ENCODE assay signal across 11 mouse cellular contexts in genomic region chr1:119305315-119305976, GRCm38 (mm10).
DNase-seq lines count a peak whose midpoint lies in the region; ATAC-seq and TF ChIP-seq lines count a peak whose summit lies in the region.
"Had no signal": no experiment of that assay in that cellular context is flagged by ENCODE, and none has a peak within 500 bp of the region (broad histone marks: within the 10 kb centered on the region; RNA-seq: fewer than 3 reads in every experiment).

No protein-coding gene starts in this region.

- ATAC-seq in intestine, embryonic 15.5 days: peak; percentile 76
- ATAC-seq in midbrain, embryonic 14.5 days (ENCODE audit: low FRiP score, low TSS enrichment): peak; percentile 66
- ATAC-seq: Patski had no signal

- in situ Hi-C loops in ES-E14 (cut with MboI; ENCODE audit: low sequenced_read_pairs in 2 of 2, unreplicated experiment in 2 of 2): no loop called here

- H3K27ac ChIP-seq in ES-E14 (ENCODE audit: insufficient read depth, low read depth, low read length, poor library complexity, severe bottlenecking): peak overlapping the region; percentile 85
- no peak overlapping the region for H3K27ac ChIP-seq in intestine, embryonic 15.5 days
- H3K27ac ChIP-seq in midbrain, embryonic 14.5 days (replicated peaks; ENCODE audit: low read depth, low read length): no peak overlapping the region; the same call in 1 of the 2 replicates
- H3K27ac ChIP-seq: kidney, postnatal 0 days had no signal

- peak overlapping the region; percentile 4; the same call in 1 of the 2 replicates for H3K9ac ChIP-seq in ES-E14 (ENCODE audit: insufficient read depth, low read depth, low read length, poor library complexity, severe bottlenecking)
- no peak overlapping the region for H3K9ac ChIP-seq in intestine, embryonic 15.5 days
- no peak overlapping the region for H3K9ac ChIP-seq in midbrain, embryonic 14.5 days (replicated peaks; ENCODE audit: low read length)

- intact Hi-C loops in gastrocnemius, postnatal 36 days (cut with DNase I): no loop called here

- H3K4me1 ChIP-seq in ES-E14 (ENCODE audit: control insufficient read depth in 2 of 2, insufficient read depth in 2 of 2, low read length in 2 of 2, poor library complexity in 1 of 2): peaks cover 19 to 29% of the 10 kb centered on the region in 2 experiments
- peaks cover 3% of the 10 kb centered on the region; the same call in 1 of the 2 replicates for H3K4me1 ChIP-seq in intestine, embryonic 15.5 days (replicated peaks)
- peaks cover 6% of the 10 kb centered on the region; the same call in 1 of the 2 replicates for H3K4me1 ChIP-seq in midbrain, embryonic 14.5 days (ENCODE audit: control insufficient read depth, insufficient read depth, low read length)

- peak overlapping the region; percentile 1 to 13; a peak in 1 of 4 replicates for H3K4me3 ChIP-seq in ES-E14 (ENCODE audit: insufficient read depth in 1 of 2, low read depth in 1 of 2, low read length in 2 of 2, poor library complexity in 1 of 2, severe bottlenecking in 1 of 2)
- H3K4me3 ChIP-seq in intestine, embryonic 15.5 days (replicated peaks): no peak overlapping the region
- no peak overlapping the region for H3K4me3 ChIP-seq in midbrain, embryonic 14.5 days (replicated peaks; ENCODE audit: low read depth, low read length)
- H3K4me3 ChIP-seq: erythroblast, embryonic 14.5 days; myocyte had no signal

- peak; percentile 79 for DNase-seq in ES-E14 (ENCODE audit: low read depth, low spot score)
- DNase-seq in embryo, embryonic 10 days (ENCODE audit: low spot score): peak; percentile 80
- peak; percentile 68 for DNase-seq in midbrain, embryonic 14.5 days
- DNase-seq in cerebellum, adult 11 months: no peak
- no peak for DNase-seq in gastrocnemius, postnatal 36 days
- no peak for DNase-seq in B cell, adult 2 months

- H3K36me3 ChIP-seq in ES-E14 (ENCODE audit: control insufficient read depth, insufficient read depth, low read length, poor library complexity, severe bottlenecking): no peaks in the 10 kb centered on the region
- H3K36me3 ChIP-seq in intestine, embryonic 15.5 days: no peaks in the 10 kb centered on the region
- no peaks in the 10 kb centered on the region for H3K36me3 ChIP-seq in midbrain, embryonic 14.5 days (ENCODE audit: control insufficient read depth, insufficient read depth, low read length)

- no peaks in the 10 kb centered on the region for H3K27me3 ChIP-seq in intestine, embryonic 15.5 days (replicated peaks)
- peaks cover 4% of the 10 kb centered on the region; the same call in 1 of the 2 replicates for H3K27me3 ChIP-seq in midbrain, embryonic 14.5 days (ENCODE audit: control insufficient read depth, insufficient read depth, low read length)
- H3K27me3 ChIP-seq: Patski had no signal

- H3K9me3 ChIP-seq in ES-E14 (ENCODE audit: control insufficient read depth, insufficient read depth, low read depth, low read length): no peaks in the 10 kb centered on the region
- no peaks in the 10 kb centered on the region for H3K9me3 ChIP-seq in intestine, embryonic 15.5 days
- H3K9me3 ChIP-seq in midbrain, embryonic 14.5 days (ENCODE audit: control insufficient read depth, low read length): no peaks in the 10 kb centered on the region

- H3K4me2 ChIP-seq in intestine, embryonic 15.5 days (replicated peaks): no peak overlapping the region; the same call in 1 of the 2 replicates
- H3K4me2 ChIP-seq in midbrain, embryonic 14.5 days (ENCODE audit: low read length): no peak overlapping the region

- 14% methylated on average over 13 of the region's 13 CpGs for WGBS in intestine, embryonic 15.5 days
- 4% methylated on average over 13 of the region's 13 CpGs for WGBS in midbrain, embryonic 14.5 days

TF ChIP-seq in ES-E14, 5 proteins besides CTCF, POLR2A, EP300 and RAD21:
- no peak for TF ChIP-seq MAFK (IDR thresholded peaks at IDR 0.05; ENCODE audit: insufficient read depth, low read depth, low read length)
- TF ChIP-seq HCFC1 (IDR thresholded peaks at IDR 0.05; ENCODE audit: borderline replicate concordance, insufficient read depth, low read length): no peak
- TF ChIP-seq ZNF384 (IDR thresholded peaks at IDR 0.05; ENCODE audit: low read depth, low read length): no peak
- no peak for TF ChIP-seq CHD2 (IDR thresholded peaks at IDR 0.05; ENCODE audit: low read depth, low read length)
- no peak for TF ChIP-seq ZC3H11A (IDR thresholded peaks at IDR 0.05; ENCODE audit: borderline replicate concordance, low read depth, low read length)
TF ChIP-seq in ES-E14: peak in this region for 0.

Comparison
In these comparisons a context has a peak if more than half of its experiments do, and no peak if none do; other contexts are left out.
1. DNase-seq: peak in ES-E14 (single experiment), embryo, embryonic 10 days (single experiment) and midbrain, embryonic 14.5 days (single experiment); none in cerebellum, adult 11 months (single experiment), gastrocnemius, postnatal 36 days (0 of 2) and B cell, adult 2 months (0 of 2).
2. H3K4me3 ChIP-seq: peak in ES-E14 (2 of 2); none in intestine, embryonic 15.5 days (single experiment) and midbrain, embryonic 14.5 days (single experiment).